Mouse (Mus musculus) kidney, embryonic 14.5 days (tissue): Measurements from ENCODE around the gene Asna1. TPM values are rescaled to one million over a fixed set of nuclear protein-coding genes. Genes with fewer than 3 reads are reported as not detected.
A peak's percentile ranks its signal among the peaks of the same experiment; 100 is the strongest.

Experiments used
- ATAC-seq: fragments of 200-750 bp; cut with Nextera tagmentation; 2 replicates; pipeline ENCODE4 v1.8.0; 2017; ENCODE audit warnings: moderate number of reproducible peaks, mild to moderate bottlenecking, moderate TSS enrichment, moderate library complexity; ENCODE audit not compliant: low FRiP score, low TSS enrichment
- H3K27ac ChIP-seq: fragments of 300-500 bp; sonication (generic); 2 replicates; pipeline ENCODE4 v1.5.1; 2014; ENCODE audit warnings: low read depth, mild to moderate bottlenecking, low read length, moderate library complexity, mixed read lengths
- H3K27me3 ChIP-seq: fragments of 300-500 bp; sonication (generic); 2 replicates; pipeline ENCODE4 v1.6.1; 2014; ENCODE audit warnings: mild to moderate bottlenecking, low read length; ENCODE audit not compliant: control insufficient read depth, insufficient read depth
- H3K36me3 ChIP-seq: fragments of 300-500 bp; sonication (generic); 2 replicates; pipeline ENCODE4 v1.6.1; 2014; ENCODE audit warnings: low read length, mixed read lengths; ENCODE audit not compliant: control insufficient read depth, insufficient read depth
- H3K4me1 ChIP-seq: fragments of 300-500 bp; sonication (generic); 2 replicates; pipeline ENCODE4 v1.6.1; 2014; ENCODE audit warnings: low read length, mixed read lengths; ENCODE audit not compliant: control insufficient read depth, insufficient read depth
- H3K4me2 ChIP-seq: fragments of 300-500 bp; sonication (generic); replicated peaks from 2 replicates; pipeline ENCODE4 v1.6.1; 2014; ENCODE audit warnings: low read depth, mild to moderate bottlenecking, low read length
- H3K4me3 ChIP-seq: fragments of 300-500 bp; sonication (generic); 2 replicates; pipeline ENCODE4 v1.5.1; 2014; ENCODE audit warnings: mild to moderate bottlenecking, low read length
- H3K9ac ChIP-seq: fragments of 300-500 bp; sonication (generic); 2 replicates; pipeline ENCODE4 v1.6.1; 2014; ENCODE audit warnings: low read depth, mild to moderate bottlenecking, low read length, moderate library complexity
- H3K9me3 ChIP-seq: fragments of 300-500 bp; sonication (generic); 2 replicates; pipeline ENCODE4 v1.6.1; 2016; ENCODE audit warnings: low read length; ENCODE audit not compliant: control insufficient read depth
- WGBS: fragments of 180-500 bp; shearing (Covaris S2); extraction: QIAGEN DNeasy Blood & Tissue Kit; methylation state at CpG from one replicate; pipeline ENCODE4 v1.1.7; 2014; 5-methylcytosine and 5-hydroxymethylcytosine counted together
- polyA plus RNA-seq: library from polyadenylated mRNA; unstranded; fragments of >200 nt; fragmentation: Nextera tagmentation; extraction: Ambion mirVana; gene quantifications from 2 replicates; pipeline ENCODE4 v1.2.1, GENCODE M21; 2014

Gene Asna1
- polyA plus RNA-seq, 1 experiment from 2014 or later: 109 TPM

DNA sequence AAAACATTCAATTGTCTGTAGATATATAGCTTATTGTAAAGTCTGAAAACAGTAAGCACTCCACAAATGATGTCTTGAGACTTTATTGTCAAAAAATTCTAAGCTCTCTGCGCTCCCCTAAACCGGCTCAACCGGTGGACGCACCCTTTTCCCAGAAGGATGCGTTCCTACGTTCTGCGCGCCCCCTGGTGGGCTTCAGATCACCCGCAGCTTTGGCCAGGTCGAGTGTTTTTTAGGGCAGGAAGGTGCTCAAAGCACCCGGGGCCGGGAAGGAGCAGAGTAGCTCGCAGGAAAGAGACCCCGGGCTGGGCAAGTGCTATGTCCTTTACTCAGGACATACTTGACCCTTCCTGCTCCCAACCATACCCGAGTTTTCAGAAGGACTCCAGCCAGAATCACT, 35.3 kb downstream of the Asna1 start:
- peak overlapping the region; percentile 88 for H3K4me2 ChIP-seq
- peak overlapping the region; percentile 67 for H3K9ac ChIP-seq
- WGBS: under 1% methylated on average over 15 of the region's 15 CpGs
- H3K9me3 ChIP-seq: no peaks in the 10 kb centered on the region
- H3K27ac ChIP-seq: peak overlapping the region; percentile 62; the same call in 1 of the 2 replicates
- H3K4me1 ChIP-seq: peaks cover 22% of the 10 kb centered on the region
- ATAC-seq: peak; percentile 32
- peak overlapping the region; percentile 58 for H3K4me3 ChIP-seq
- no peaks in the 10 kb centered on the region for H3K36me3 ChIP-seq
- H3K27me3 ChIP-seq: peaks cover 1% of the 10 kb centered on the region; the same call in 1 of the 2 replicates

DNA sequence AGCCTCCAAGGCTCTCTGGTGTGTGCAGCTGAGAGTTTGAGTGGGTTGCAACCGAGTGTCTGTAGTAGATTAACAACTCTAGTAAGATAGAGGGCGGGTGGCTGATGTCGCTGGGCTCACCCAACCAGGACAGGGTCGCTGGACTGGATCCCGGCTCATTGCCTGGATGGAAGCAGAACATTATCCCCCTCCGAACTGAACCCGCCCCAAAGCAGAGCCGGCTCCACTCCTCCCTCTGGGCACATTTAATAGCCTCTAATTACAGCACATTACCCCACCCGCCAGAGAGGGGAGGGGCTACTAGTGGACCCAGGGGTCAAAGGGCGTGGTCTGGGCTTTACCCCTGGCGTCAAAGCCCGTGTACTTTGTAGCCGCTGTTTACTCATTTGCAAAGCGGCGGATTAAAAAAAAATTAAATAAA, 35.8 kb downstream of the Asna1 start:
- 4% methylated on average over 15 of the region's 15 CpGs for WGBS
- H3K36me3 ChIP-seq: no peaks in the 10 kb centered on the region
- H3K27me3 ChIP-seq: no peaks in the 10 kb centered on the region
- no peak for ATAC-seq
- H3K4me3 ChIP-seq: peak overlapping the region; percentile 25
- peak overlapping the region; percentile 88 for H3K4me2 ChIP-seq
- H3K9ac ChIP-seq: peak overlapping the region; percentile 37; the same call in 1 of the 2 replicates
- peak overlapping the region; percentile 47; the same call in 1 of the 2 replicates for H3K27ac ChIP-seq
- peaks cover 27% of the 10 kb centered on the region for H3K4me1 ChIP-seq
- H3K9me3 ChIP-seq: no peaks in the 10 kb centered on the region

DNA sequence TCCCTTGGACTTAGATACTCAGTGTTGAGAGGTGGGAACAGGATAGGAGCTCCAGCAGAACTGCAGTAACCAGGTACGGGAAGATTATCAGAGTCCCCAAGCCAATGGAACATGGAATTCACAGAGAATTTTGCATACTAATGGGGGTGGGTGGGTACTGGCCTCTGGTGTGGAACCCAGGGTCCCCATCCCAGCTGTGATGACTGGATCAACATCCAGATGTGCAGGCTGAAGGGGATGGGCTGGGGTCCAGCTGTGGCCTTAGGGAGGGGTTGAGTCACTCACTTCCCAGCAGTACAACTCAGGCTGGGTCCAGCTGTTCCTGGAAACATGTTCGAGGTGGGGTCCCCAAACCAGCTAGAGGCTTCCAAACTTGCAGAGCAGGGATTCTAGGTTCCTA, 37.2 kb downstream of the Asna1 start:
- ATAC-seq: no peak
- Histone ChIP-seq H3K27me3 (no peaks in the 10 kb centered on the region), H3K4me3 (no peak overlapping the region), H3K27ac (no peak overlapping the region), H3K36me3 (no peaks in the 10 kb centered on the region), H3K9me3 (no peaks in the 10 kb centered on the region), H3K4me1 (peaks cover 30% of the 10 kb centered on the region), H3K9ac (no peak overlapping the region), H3K4me2 (no peak overlapping the region)
- 64% methylated on average over 2 of the region's 2 CpGs for WGBS

DNA sequence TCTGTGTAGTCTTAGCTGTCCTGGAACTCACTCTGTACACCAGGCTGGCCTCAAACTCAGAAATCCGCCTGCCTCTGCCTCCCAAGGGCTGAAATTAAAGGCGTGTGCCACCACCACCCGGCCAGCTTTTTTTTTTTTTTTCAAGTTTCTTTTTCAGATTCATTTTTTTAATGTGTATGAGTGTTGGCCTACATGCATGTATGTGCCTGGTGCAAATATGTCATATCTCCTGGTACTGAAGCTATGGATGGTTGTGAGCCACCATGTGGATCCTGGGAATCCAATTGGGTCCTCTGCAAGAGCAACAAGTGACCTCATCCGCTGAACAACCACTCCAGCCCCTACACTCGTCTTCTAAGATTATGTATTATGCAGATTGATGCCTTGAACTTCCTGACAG, 37.7 kb downstream of the Asna1 start:
- no peaks in the 10 kb centered on the region for H3K27me3 ChIP-seq
- no peak overlapping the region for H3K27ac ChIP-seq
- H3K4me3 ChIP-seq: no peak overlapping the region
- peaks cover 33% of the 10 kb centered on the region for H3K4me1 ChIP-seq
- WGBS: 86% methylated on average over 5 of the region's 5 CpGs
- H3K9ac ChIP-seq: no peak overlapping the region
- no peak overlapping the region for H3K4me2 ChIP-seq
- no peaks in the 10 kb centered on the region for H3K9me3 ChIP-seq
- no peaks in the 10 kb centered on the region for H3K36me3 ChIP-seq
- no peak for ATAC-seq

DNA sequence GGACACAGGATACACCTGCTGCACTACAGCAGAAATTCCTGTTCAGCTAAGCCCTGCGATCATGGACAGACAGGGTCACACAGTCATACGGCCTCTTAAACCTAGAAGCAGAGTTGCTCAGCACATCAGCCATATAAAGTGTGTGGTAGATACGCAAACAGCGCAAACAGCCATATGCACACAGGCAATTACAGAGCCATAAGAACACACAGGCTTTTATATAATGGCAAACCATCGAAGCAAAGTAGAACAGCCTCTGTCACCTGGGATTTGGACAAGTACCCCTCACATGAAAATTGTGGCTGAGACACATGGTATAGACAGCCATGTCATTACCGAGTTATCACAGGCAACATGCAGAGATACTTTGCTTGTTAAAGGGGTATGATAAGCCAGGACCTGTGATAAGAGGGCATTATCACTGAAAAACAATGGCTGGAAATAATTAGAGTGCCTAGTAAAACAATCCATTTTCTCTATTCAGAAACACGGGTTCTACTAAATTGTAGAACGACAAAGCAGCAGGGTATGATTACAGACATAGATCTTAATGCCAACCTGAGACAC, 38.6 kb downstream of the Asna1 start:
- Histone ChIP-seq H3K4me1 (peaks cover 41% of the 10 kb centered on the region), H3K27ac (peak overlapping the region; percentile 74), H3K4me3 (peak overlapping the region; percentile 48), H3K4me2 (peak overlapping the region; percentile 96), H3K9ac (peak overlapping the region; percentile 58; the same call in 1 of the 2 replicates), H3K27me3 (no peaks in the 10 kb centered on the region), H3K9me3 (no peaks in the 10 kb centered on the region), H3K36me3 (no peaks in the 10 kb centered on the region)
- WGBS: 38% methylated on average over 8 of the region's 8 CpGs
- no peak for ATAC-seq

DNA sequence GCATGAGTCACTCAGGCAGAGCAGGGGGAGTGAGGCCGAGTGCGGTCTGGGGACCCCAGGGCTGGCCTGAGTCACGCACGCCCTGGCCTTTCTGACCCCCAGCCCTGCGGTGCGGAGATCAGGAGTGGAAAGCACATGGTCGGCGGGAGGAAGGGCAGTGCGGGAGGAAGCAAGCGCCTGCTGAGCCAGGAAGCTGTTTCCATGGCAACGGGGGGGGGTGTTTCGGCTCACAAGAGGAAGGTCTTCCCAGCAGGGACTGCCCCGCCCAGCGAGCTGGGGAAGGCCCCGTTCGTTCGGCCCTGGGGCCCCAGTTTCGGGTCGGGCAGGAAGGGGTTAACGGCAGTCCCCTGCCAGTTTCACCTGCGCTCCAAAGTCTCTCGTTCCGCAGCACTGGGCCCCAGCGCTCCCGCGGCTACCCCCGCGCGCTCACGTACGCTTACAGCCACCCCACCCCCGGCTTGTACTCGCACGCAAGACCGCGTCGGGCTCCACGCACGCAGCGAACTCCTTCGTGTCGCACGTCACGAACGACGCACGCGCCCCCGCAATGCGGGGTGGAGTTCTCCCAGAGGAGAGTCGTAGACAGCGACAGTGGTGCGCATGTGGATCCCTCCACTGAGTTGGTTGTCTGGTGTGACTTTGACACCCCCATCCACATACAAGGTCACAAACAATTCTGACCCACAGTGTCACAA, 39.2 kb downstream of the Asna1 start:
- H3K27me3 ChIP-seq: no peaks in the 10 kb centered on the region
- H3K9me3 ChIP-seq: no peaks in the 10 kb centered on the region
- peak overlapping the region; percentile 74 for H3K27ac ChIP-seq
- H3K4me1 ChIP-seq: peaks cover 47% of the 10 kb centered on the region
- under 1% methylated on average over 52 of the region's 53 CpGs for WGBS
- H3K9ac ChIP-seq: peak overlapping the region; percentile 58
- H3K4me2 ChIP-seq: peak overlapping the region; percentile 96
- H3K36me3 ChIP-seq: no peaks in the 10 kb centered on the region
- peak; percentile 46 for ATAC-seq
- peak overlapping the region; percentile 48 for H3K4me3 ChIP-seq

DNA sequence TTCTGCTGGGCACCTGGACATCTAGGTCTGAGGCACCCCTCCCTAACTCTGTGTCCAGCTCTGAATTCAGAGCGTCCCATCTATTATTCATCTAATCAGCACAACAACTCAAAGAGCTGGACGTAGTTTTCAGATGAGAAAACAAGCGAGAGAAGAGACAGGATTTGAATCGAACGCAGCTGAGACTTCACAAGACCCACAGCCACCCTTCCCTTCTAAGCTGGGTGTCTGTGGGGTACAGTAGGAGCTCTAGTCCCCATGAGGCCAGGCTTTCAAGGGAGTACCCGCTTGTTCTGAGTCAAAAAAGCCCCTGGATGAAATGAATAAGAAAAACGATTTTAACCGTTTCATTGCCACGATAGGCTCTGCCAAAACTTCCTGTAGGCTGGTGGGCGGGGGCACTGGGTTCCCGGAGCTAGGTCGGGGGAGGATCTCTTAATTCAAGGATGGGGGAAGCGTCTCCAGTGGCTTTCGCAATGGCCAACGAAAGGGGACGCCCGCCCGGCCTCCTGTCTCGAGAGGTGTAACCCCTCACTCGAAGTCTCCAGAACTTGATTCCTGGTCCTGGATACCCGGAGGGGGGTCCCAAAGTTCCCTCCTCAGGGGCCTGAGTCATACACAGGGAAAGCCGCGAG, 39.9 kb downstream of the Asna1 start:
- peak overlapping the region; percentile 58 for H3K9ac ChIP-seq
- H3K4me2 ChIP-seq: peak overlapping the region; percentile 96
- under 1% methylated on average over 23 of the region's 23 CpGs for WGBS
- H3K27me3 ChIP-seq: no peaks in the 10 kb centered on the region
- no peaks in the 10 kb centered on the region for H3K9me3 ChIP-seq
- H3K36me3 ChIP-seq: no peaks in the 10 kb centered on the region
- H3K4me1 ChIP-seq: peaks cover 53% of the 10 kb centered on the region
- peak overlapping the region; percentile 48 for H3K4me3 ChIP-seq
- H3K27ac ChIP-seq: peak overlapping the region; percentile 74; the same call in 1 of the 2 replicates
- ATAC-seq: no peak; the same call in 1 of the 2 replicates

DNA sequence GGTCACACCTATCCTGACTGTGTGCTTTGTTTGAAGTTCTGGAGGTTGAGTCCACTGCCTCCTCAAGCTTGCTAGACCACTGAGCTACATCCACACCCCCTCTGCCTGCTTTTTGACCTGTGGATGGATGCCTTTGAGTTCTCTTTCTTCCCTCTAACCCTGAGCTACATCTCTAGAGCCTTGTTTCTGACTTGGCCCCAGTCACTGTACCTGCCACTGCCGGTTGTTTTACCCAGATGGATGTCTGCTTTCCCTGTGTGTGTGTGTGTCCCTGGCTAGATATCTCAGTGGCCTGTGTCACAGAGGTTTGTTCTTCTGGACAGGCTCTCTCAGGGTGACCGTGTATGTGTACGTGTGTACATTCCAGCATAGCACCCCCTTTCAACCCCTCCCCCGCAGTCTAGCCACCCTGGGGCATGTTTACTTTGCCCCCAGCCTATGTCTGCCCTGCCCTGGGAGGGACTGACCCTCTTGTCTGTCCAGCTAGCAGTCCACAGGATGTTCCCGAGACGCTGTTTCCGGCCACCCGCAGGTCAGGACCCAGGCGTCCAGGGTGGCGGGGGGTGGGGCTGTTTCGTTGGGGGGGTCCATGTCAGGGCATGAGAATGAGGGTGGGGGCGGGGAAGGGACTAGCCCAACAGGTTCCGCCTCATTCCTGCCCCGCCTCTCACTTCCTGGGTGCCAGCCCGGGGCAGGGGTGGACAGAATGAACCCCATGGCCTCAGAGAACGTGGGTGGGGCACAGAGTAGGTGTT, 40.6 kb downstream of the Asna1 start:
- Histone ChIP-seq H3K4me3 (peak overlapping the region; percentile 48), H3K36me3 (no peaks in the 10 kb centered on the region), H3K4me1 (peaks cover 52% of the 10 kb centered on the region), H3K27me3 (no peaks in the 10 kb centered on the region), H3K9me3 (no peaks in the 10 kb centered on the region), H3K9ac (peak overlapping the region; percentile 58; the same call in 1 of the 2 replicates), H3K27ac (peak overlapping the region; percentile 74; the same call in 1 of the 2 replicates), H3K4me2 (peak overlapping the region; percentile 96)
- WGBS: 3% methylated on average over 15 of the region's 16 CpGs
- no peak for ATAC-seq
